Mouse (Mus musculus) heart, adult 2 months (tissue): ENCODE results near the gene Smg6. TPM values are rescaled to one million over a fixed set of nuclear protein-coding genes. Genes with fewer than 3 reads are reported as not detected.
"Not testable (repeated sequence)": the region's sequence is repeated elsewhere in the genome, so short reads cannot be mapped to it uniquely, and the experiment has no call there.

Experiments
- DNase-seq, 2 experiments: peaks; one replicate each; pipeline ENCODE4 v3.0.0; 2021
- H3K27ac ChIP-seq: fragments of 200-600 bp; 2 replicates; pipeline ENCODE4 v1.8.1; 2022
- H3K27me3 ChIP-seq: fragments of 200-500 bp; 2 replicates; pipeline ENCODE4 v1.6.1; 2012; ENCODE audit warnings: mild to moderate bottlenecking, low read length, inconsistent platforms, mixed read lengths; ENCODE audit not compliant: control insufficient read depth, insufficient read depth
- H3K36me3 ChIP-seq: fragments of 200-500 bp; 2 replicates; pipeline ENCODE4 v1.6.1; 2012; ENCODE audit warnings: low read length, inconsistent platforms; ENCODE audit not compliant: control insufficient read depth, insufficient read depth
- H3K4me1 ChIP-seq: fragments of 200-500 bp; 2 replicates; pipeline ENCODE4 v1.6.1; 2011; ENCODE audit warnings: low read length; ENCODE audit not compliant: control insufficient read depth, insufficient read depth
- H3K4me3 ChIP-seq: fragments of 200-600 bp; 2 replicates; pipeline ENCODE4 v1.8.1; 2022
- H3K79me2 ChIP-seq: fragments of 200-500 bp; replicated peaks from 2 replicates; pipeline ENCODE4 v1.6.1; 2012; ENCODE audit warnings: mild to moderate bottlenecking, inconsistent platforms, low read length, moderate library complexity, mixed read lengths; ENCODE audit not compliant: control insufficient read depth, insufficient read depth
- H3K9ac ChIP-seq: fragments of 200-500 bp; 2 replicates; pipeline ENCODE4 v1.6.1; 2012; ENCODE audit warnings: low read depth, mild to moderate bottlenecking, control low read depth, inconsistent platforms, low read length, mixed read lengths
- CTCF ChIP-seq: fragments of 200-600 bp; IDR thresholded peaks from 2 replicates; pipeline ENCODE4 v1.8.1; 2022; ENCODE audit warnings: antibody characterized with exemption, mild to moderate bottlenecking, moderate library complexity
- EP300 ChIP-seq: fragments of 200-500 bp; IDR thresholded peaks from 2 replicates; pipeline ENCODE4 v1.6.1; 2011; ENCODE audit warnings: low read depth, low read length, control low read depth; ENCODE audit not compliant: insufficient read depth
- POLR2A ChIP-seq: fragments of 200-500 bp; IDR thresholded peaks from 2 replicates; pipeline ENCODE4 v1.6.1; 2011; ENCODE audit warnings: mild to moderate bottlenecking, low read depth, low read length, control low read depth; ENCODE audit not compliant: insufficient read depth
- WGBS: fragments of 180-500 bp; shearing (Covaris S2); methylation state at CpG from one replicate; pipeline ENCODE4 v1.1.7; 2018; 5-methylcytosine and 5-hydroxymethylcytosine counted together
- intact Hi-C: fragments of 180-260 bp; cut with DNase I; formaldehyde crosslinking; loops from one replicate; pipeline ENCODE4 v1.15.1; 2025
- polyA plus RNA-seq: library from polyadenylated mRNA; depleted of rRNA; stranded (reverse); fragments of >200 nt; gene quantifications from 2 replicates; pipeline ENCODE4 v1.2.3, GENCODE M21; 2012
- total RNA-seq, 2 experiments: library from RNA; stranded (reverse); gene quantifications; 2 replicates each; pipeline ENCODE4 v1.2.3; 2021

Smg6 gene
- total and polyA plus RNA-seq, 3 experiments: 17.8 to 19.5 (median 18.1) TPM

DNA sequence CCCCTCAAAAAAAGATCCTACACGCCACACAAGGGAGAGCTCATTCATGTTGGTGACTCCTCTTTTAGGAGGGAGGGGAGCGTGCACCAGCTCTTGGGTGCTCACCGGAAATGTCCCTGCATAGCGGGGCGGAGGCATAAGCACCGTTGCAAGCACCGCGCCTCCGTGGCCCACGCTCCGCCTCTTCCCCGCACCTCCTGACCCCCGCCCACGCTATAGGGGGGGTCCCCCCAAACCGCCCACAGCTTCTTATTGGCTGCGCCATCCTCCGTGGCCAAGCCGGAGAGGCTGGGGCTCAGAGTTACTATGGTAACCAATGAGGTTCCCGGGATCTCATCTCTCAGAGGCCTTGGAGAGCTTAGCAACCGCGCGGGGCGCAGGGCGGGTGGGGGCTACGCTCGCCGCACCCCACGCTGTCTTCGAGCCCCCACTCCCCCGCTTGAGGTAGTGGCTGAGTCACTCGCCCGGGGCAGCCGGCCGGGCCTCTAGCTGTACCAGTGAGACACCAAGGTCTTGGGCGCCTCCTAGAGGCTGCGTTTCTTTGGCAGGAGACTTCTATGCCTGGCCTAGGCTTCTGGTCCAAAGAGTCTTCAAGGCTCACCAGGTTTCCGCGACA, 244.6 kb downstream of the Smg6 start:
- WGBS: 0% methylated on average over 38 of the region's 38 CpGs
- no peaks in the 10 kb centered on the region for H3K27me3 ChIP-seq
- intact Hi-C loops: loop anchor here (1.0 kb wide), 2 partner anchors 189 to 224 kb away; no protein-coding TSS in a partner anchor

GRCm38 (mm10) chr11:75171186-75171865, 245.7 kb downstream of the Smg6 start:
- TF ChIP-seq POLR2A (no peak), CTCF (no peak), EP300 (no peak)
- Histone ChIP-seq H3K79me2 (no peaks in the 10 kb centered on the region), H3K36me3 (no peaks in the 10 kb centered on the region), H3K9ac (no peak overlapping the region), H3K27ac (no peak overlapping the region), H3K4me3 (no peak overlapping the region), H3K4me1 (peaks cover 9% of the 10 kb centered on the region), H3K27me3 (no peaks in the 10 kb centered on the region)
- intact Hi-C loops: no loop called here
- peak in 1 of 2 experiments; percentile 26 for DNase-seq
- 23% methylated on average over 17 of the region's 17 CpGs for WGBS

More for the DNA sequence above, 244.6 kb downstream of the Smg6 start:
- peak overlapping the region; percentile 69 for H3K27ac ChIP-seq
- H3K79me2 ChIP-seq: no peaks in the 10 kb centered on the region
- H3K36me3 ChIP-seq: no peaks in the 10 kb centered on the region
- H3K4me1 ChIP-seq: peaks cover 12% of the 10 kb centered on the region
- TF ChIP-seq EP300 (0 out of 2 replicates have a peak, but pooled peaks have one; percentile 41), CTCF (peak; percentile 96), POLR2A (no peak; the same call in 1 of the 2 replicates)
- peak overlapping the region; percentile 27; the same call in 1 of the 2 replicates for H3K9ac ChIP-seq
- H3K4me3 ChIP-seq: peak overlapping the region; percentile 49
- DNase-seq: peak; percentile 93 to 96

DNA sequence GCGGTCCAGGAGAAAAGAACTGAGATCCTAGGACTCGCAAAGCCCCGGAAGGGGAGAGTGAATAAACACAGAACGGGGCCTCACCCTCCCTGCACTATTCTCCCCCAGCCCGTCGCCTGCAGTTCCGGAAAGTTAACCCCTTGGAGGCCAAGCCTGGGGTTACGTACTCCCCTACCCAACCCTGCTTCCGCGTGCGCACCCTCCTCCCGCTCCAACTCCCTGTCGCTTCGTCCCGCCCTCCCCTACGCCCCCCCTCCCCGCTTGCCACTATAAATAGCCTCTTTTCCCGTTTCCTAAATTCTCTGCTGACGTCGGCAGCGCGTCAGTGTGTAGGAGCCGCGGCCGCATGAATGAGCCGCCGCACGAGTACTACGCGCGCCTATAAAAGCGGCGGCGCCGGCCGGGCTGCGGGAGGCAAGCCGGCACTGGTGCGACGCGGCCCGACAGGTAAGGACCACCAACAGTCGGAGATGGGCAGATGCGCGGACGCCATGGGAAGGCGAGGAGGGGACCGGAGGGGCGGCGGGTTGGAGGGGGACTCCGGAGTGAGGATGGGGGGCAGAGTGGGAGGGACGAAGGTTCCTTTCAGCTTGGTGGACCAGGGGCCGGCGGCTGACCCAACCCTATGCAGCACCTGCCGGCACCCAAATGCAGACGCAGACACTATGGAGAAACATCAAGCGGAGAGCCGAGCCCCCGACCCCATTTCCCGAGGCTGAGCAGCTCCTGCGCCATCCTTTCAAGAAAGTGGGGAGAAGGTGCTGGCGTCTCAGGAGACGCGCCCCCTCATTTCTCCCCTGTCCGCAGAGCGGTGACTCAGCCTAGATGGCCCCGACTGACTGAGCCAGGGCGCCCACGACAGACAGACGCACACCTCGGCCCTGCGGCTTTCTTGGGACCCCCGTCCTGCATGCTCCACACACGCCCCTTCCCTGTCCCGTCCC, 246.8 kb downstream of the Smg6 start:
- H3K4me3 ChIP-seq: peak overlapping the region; percentile 68
- WGBS: 1% methylated on average over 74 of the region's 75 CpGs
- peak overlapping the region; percentile 46 for H3K9ac ChIP-seq
- peaks cover 7% of the 10 kb centered on the region; the same call in 1 of the 2 replicates for H3K4me1 ChIP-seq
- no peaks in the 10 kb centered on the region for H3K27me3 ChIP-seq
- H3K27ac ChIP-seq: no peak overlapping the region
- DNase-seq: peak in 1 of 2 experiments; percentile 35
- H3K36me3 ChIP-seq: no peaks in the 10 kb centered on the region
- TF ChIP-seq CTCF: no peak
- TF ChIP-seq EP300: no peak
- TF ChIP-seq POLR2A: no peak
- intact Hi-C loops: no loop called here
- no peaks in the 10 kb centered on the region for H3K79me2 ChIP-seq

DNA sequence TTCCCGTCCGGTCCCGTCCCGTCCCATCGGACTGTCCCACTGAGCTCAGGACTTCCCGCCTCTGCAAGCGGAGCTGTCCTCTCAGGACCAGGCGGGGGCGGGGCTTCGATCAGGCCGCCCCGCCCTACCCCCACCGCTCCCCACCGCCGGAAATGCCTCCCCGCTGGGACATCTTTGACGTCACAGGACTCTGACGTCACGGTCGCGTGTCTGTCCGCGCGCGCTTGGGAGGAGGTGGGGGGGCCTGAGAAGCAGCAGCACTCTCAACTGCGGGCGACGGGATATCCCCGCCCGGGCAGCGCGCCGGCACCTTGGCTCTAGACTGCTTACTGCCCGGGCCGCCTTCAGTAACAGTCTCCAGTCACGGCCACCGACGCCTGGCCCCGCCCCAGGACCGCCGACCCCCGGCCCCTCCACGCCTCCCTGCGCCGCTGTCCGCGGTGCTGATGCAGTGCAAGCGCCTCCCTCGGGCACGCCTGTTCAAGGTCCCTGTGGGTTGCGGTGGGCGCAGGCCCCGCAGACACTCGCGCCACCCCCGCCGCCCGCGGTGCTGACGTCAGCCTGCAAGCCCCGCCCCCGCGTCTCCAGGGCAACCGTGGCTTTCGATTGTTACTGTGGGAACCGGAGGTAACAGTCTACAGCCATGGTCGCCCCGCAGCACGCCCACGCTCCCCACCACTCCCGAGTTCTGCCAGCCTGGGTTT, 247.6 kb downstream of the Smg6 start:
- Histone ChIP-seq H3K4me3 (peak overlapping the region; percentile 68), H3K9ac (peak overlapping the region; percentile 46), H3K27me3 (no peaks in the 10 kb centered on the region), H3K79me2 (no peaks in the 10 kb centered on the region), H3K27ac (no peak overlapping the region), H3K36me3 (no peaks in the 10 kb centered on the region), H3K4me1 (peaks cover 7% of the 10 kb centered on the region; the same call in 1 of the 2 replicates)
- intact Hi-C loops: no loop called here
- DNase-seq: peak; percentile 82 to 87
- WGBS: under 1% methylated on average over 70 of the region's 71 CpGs
- TF ChIP-seq POLR2A: 0 out of 2 replicates have a peak, but pooled peaks have one; percentile 26
- no peak for TF ChIP-seq EP300
- no peak for TF ChIP-seq CTCF

GRCm38 (mm10) chr11:75173799-75174165, 248.2 kb downstream of the Smg6 start:
- DNase-seq: no peak
- intact Hi-C loops: no loop called here
- Histone ChIP-seq H3K4me1 (peaks cover 7% of the 10 kb centered on the region; the same call in 1 of the 2 replicates), H3K9ac (no peak overlapping the region), H3K27ac (no peak overlapping the region), H3K36me3 (no peaks in the 10 kb centered on the region), H3K79me2 (no peaks in the 10 kb centered on the region), H3K4me3 (peak overlapping the region; percentile 68), H3K27me3 (no peaks in the 10 kb centered on the region)
- no peak for TF ChIP-seq EP300
- TF ChIP-seq POLR2A: no peak
- TF ChIP-seq CTCF: no peak
- WGBS: 2% methylated on average over 15 of the region's 15 CpGs

- DNase-seq, H3K27ac ChIP-seq, H3K4me3 ChIP-seq, H3K4me1 ChIP-seq, H3K9ac ChIP-seq, H3K79me2 ChIP-seq, H3K27me3 ChIP-seq, intact Hi-C loops, H3K36me3 ChIP-seq: not testable (repeated sequence)
- 63% methylated on average over 6 of the region's 6 CpGs for WGBS
These were observed 249.0 kb downstream of the Smg6 start for GRCm38 (mm10) chr11:75174574-75174973.
